Mouse (Mus musculus) lung, embryonic 15.5 days (tissue): ENCODE data around the gene Treh. TPM values are rescaled to one million over a fixed set of nuclear protein-coding genes. Genes with fewer than 3 reads are reported as not detected.

Experiments used
- ATAC-seq: fragments of 200-750 bp; cut with Nextera tagmentation; 2 replicates; pipeline ENCODE4 v1.8.0; 2017; ENCODE audit warnings: moderate number of reproducible peaks, borderline replicate concordance; ENCODE audit not compliant: low FRiP score, low TSS enrichment; ENCODE audit errors: extremely low read depth
- H3K27ac ChIP-seq: fragments of 300-500 bp; sonication (generic); 2 replicates; pipeline ENCODE4 v1.5.1; 2015; ENCODE audit warnings: moderate library complexity, mild to moderate bottlenecking, inconsistent platforms
- H3K27me3 ChIP-seq: fragments of 300-500 bp; sonication (generic); 2 replicates; pipeline ENCODE4 v1.6.1; 2015; ENCODE audit warnings: inconsistent platforms
- H3K36me3 ChIP-seq: fragments of 300-500 bp; sonication (generic); 2 replicates; pipeline ENCODE4 v1.6.1; 2015; ENCODE audit warnings: inconsistent platforms
- H3K4me1 ChIP-seq: fragments of 300-500 bp; sonication (generic); 2 replicates; pipeline ENCODE4 v1.6.1; 2015; ENCODE audit warnings: inconsistent platforms
- H3K4me2 ChIP-seq: fragments of 300-500 bp; sonication (generic); 2 replicates; pipeline ENCODE4 v1.6.1; 2015; ENCODE audit warnings: inconsistent platforms, mild to moderate bottlenecking, moderate library complexity
- H3K4me3 ChIP-seq: fragments of 300-500 bp; sonication (generic); 2 replicates; pipeline ENCODE4 v1.5.1; 2015; ENCODE audit warnings: mild to moderate bottlenecking, inconsistent platforms
- H3K9ac ChIP-seq: fragments of 300-500 bp; sonication (generic); 2 replicates; pipeline ENCODE4 v1.6.1; 2015; ENCODE audit warnings: inconsistent platforms
- H3K9me3 ChIP-seq: fragments of 300-500 bp; sonication (generic); 2 replicates; pipeline ENCODE4 v1.6.1; 2016; ENCODE audit warnings: inconsistent platforms
- WGBS: fragments of 180-500 bp; shearing (Covaris S2); methylation state at CpG from one replicate; pipeline ENCODE4 v1.1.7; 2015; 5-methylcytosine and 5-hydroxymethylcytosine counted together
- polyA plus RNA-seq: library from polyadenylated mRNA; unstranded; fragments of >200 nt; fragmentation: Nextera tagmentation; extraction: Ambion mirVana; gene quantifications from 2 replicates; pipeline ENCODE4 v1.2.1, GENCODE M21; 2015

The Treh gene
- polyA plus RNA-seq, 1 experiment from 2014 or later, result not detected

DNA sequence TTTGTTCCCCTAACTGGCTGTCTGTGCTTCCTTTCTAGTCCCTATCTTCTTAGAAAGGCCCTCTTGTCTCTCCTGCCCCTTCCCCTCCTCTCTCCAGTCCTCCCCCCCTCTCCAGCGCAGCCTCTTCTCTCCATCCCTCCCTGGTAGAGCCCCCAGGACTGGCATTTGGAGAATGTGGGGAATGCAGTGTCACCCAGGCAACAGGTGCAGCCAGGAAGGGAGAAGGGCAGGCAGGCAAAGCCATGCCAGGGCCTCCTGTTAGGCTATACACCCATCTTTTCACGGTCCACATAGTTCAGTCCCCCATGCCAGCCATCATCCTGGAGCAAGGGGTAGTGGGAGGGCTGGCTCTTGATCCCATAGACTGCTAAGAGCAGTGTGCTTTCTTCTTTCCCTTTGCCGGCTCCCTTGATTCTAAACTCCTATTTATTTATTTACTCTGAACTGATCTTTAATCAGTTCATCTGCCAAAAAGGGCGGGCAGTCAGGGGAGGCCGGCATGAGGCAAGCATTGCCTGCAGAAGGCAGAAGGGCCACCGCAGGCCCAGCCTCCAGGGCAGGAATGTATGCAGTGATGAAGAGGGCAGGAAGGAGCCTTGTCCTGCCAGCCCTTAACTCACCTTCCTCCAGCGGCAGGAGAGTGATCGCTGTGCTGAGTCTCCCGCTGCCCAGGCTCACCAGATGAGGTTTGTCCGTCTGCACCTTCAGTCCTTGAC, 53.6 kb downstream of the Treh start:
- H3K9me3 ChIP-seq, result no peaks in the 10 kb centered on the region
- H3K4me1 ChIP-seq, result peaks cover 59% of the 10 kb centered on the region
- H3K9ac ChIP-seq, result peak overlapping the region; percentile 24; the same call in 1 of the 2 replicates
- peak overlapping the region; percentile 8; the same call in 1 of the 2 replicates for H3K4me2 ChIP-seq
- H3K27ac ChIP-seq, result peak overlapping the region; percentile 67
- WGBS, result 26% methylated on average over 10 of the region's 10 CpGs
- no peaks in the 10 kb centered on the region for H3K27me3 ChIP-seq
- H3K36me3 ChIP-seq, result 0 out of 2 replicates have a peak, but pooled peaks cover 2% of the 10 kb centered on the region
- no peak; the same call in 1 of the 2 replicates for ATAC-seq
- H3K4me3 ChIP-seq, result no peak overlapping the region

DNA sequence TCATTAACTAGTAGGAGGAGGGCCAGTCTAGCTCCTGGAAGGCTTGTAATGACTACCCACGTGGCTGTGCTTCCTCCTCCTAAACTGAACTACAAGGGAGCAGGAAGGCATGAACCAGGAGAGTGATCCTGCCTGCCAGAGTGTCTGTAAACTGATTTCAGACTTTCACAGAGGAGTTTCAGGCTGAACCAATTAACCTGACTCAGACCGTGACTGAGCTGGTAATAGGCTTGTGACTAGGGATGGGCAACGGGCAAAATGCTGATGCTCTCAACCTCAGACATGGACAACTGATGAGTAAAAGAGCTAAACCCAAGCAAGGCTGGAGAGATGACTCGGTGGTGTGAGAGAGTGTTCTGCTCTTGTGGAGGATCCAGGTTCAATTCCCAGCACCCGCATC, 54.4 kb downstream of the Treh start:
- no peak overlapping the region for H3K4me3 ChIP-seq
- peaks cover 61% of the 10 kb centered on the region for H3K4me1 ChIP-seq
- no peaks in the 10 kb centered on the region for H3K9me3 ChIP-seq
- WGBS, result 67% methylated on average over 5 of the region's 5 CpGs
- H3K27me3 ChIP-seq, result no peaks in the 10 kb centered on the region
- H3K36me3 ChIP-seq, result 0 out of 2 replicates have a peak, but pooled peaks cover 2% of the 10 kb centered on the region
- no peak for ATAC-seq
- H3K4me2 ChIP-seq, result no peak overlapping the region
- H3K27ac ChIP-seq, result no peak overlapping the region
- 0 out of 2 replicates have a peak overlapping the region, but pooled peaks have one; percentile 24 for H3K9ac ChIP-seq

DNA sequence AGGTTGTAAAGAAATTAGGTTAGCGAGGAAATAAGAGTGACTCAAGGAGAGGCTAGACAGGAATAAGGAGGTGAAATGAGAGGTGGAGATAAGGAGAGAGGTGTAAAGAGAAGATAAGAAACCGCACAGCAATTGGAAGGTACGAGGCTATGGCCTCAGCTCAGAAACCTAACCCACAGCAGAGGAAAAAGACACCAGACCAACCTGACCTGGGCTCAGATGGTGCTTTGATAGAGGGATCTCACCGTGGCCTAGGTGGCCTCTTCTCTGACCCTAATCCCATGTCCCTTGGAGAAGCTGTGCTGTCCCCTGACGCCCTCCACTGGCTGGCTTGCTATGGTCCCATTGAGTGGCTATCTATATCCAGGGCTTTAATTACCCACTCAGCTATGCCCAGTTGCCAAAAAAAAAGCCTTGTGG, 59.1 kb downstream of the Treh start:
- no peak for ATAC-seq
- H3K27ac ChIP-seq, result no peak overlapping the region
- WGBS, result 49% methylated on average over 5 of the region's 5 CpGs
- H3K9me3 ChIP-seq, result no peaks in the 10 kb centered on the region
- H3K9ac ChIP-seq, result no peak overlapping the region
- no peak overlapping the region for H3K4me3 ChIP-seq
- no peaks in the 10 kb centered on the region for H3K27me3 ChIP-seq
- peak overlapping the region; percentile 96 for H3K4me2 ChIP-seq
- peaks cover 58% of the 10 kb centered on the region for H3K4me1 ChIP-seq
- H3K36me3 ChIP-seq, result no peaks in the 10 kb centered on the region

DNA sequence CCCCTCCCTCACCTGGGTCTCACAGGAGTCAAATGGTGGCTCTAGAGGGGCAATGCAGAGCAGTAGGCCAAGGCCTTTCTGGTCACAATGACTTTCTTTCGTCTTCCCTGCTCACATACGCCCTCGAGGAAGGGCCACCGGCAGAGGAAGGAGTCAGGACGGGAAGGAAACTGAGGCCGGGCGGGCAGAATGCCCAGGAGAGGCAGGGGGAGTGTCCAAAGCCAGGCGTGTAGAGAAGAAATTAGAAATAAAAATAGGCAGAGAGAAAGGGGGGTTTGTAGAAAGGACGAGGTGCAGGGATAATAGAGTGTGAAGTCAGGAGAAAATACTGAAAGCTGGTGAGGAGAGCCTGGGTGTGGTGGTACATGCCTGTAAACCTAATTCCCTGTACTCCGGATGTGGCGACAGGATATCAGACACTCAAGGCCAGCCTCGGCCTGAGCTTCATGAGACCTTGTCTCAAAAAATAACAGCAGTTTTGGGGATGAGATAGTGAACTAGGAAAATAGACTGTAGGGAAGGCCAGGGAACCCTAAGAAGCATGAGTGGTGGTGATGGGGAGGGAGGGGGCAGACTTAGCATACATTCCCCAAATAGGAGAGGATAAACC, 60.0 kb downstream of the Treh start:
- H3K4me1 ChIP-seq, result peaks cover 61% of the 10 kb centered on the region
- no peaks in the 10 kb centered on the region for H3K36me3 ChIP-seq
- peak overlapping the region; percentile 58 for H3K4me3 ChIP-seq
- no peak for ATAC-seq
- H3K27ac ChIP-seq, result peak overlapping the region; percentile 82
- peak overlapping the region; percentile 59 for H3K9ac ChIP-seq
- H3K9me3 ChIP-seq, result no peaks in the 10 kb centered on the region
- H3K4me2 ChIP-seq, result peak overlapping the region; percentile 96
- 41% methylated on average over 12 of the region's 12 CpGs for WGBS
- H3K27me3 ChIP-seq, result no peaks in the 10 kb centered on the region

DNA sequence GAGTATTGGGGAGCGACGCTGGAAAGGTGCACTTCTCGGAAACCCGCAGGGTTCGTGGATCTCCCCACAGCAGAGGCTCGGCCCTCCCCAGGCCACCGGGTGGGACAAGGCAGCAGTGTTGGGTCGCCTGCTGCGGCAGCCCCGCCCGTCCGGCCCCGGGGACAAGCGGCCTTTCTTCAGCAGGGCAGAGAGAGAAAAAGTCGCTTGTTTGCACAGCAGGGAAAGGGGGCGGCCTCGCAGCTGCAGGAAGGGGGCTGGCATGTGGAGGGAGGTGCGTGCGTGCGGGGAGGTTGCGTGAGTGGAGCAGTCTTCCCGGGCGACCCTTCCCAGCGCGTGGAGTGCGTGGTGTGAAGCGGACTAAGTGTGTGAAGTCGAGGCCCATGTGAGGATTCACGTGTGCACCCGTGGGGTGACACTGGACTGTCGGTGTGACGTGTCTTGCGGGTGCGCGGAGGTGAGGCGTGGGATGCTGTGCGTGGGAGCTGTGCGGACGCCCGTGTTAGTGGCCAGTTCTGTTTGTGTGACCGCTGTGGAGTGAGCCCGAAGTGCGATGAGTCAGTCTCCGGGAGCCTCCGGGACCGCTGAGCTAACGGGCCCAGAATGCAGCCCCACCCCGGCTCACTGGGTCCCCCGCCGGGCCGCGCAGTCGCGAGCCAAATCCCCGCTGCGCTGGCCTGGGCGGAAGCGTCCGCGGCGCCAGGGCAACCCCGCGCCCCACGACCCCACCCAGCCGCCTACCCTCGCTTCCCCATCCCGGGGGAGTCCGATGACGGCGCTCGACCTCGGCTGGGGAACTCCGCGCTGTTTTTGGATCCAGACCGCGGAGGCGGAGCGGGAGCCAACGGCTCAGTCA, 60.9 kb downstream of the Treh start:
- peak; percentile 15; the same call in 1 of the 2 replicates for ATAC-seq
- Histone ChIP-seq H3K36me3 (no peaks in the 10 kb centered on the region), H3K9me3 (no peaks in the 10 kb centered on the region), H3K27ac (peak overlapping the region; percentile 82), H3K9ac (peak overlapping the region; percentile 59), H3K4me3 (peak overlapping the region; percentile 58), H3K4me2 (peak overlapping the region; percentile 96), H3K27me3 (no peaks in the 10 kb centered on the region), H3K4me1 (peaks cover 61% of the 10 kb centered on the region)
- under 1% methylated on average over 79 of the region's 79 CpGs for WGBS

DNA sequence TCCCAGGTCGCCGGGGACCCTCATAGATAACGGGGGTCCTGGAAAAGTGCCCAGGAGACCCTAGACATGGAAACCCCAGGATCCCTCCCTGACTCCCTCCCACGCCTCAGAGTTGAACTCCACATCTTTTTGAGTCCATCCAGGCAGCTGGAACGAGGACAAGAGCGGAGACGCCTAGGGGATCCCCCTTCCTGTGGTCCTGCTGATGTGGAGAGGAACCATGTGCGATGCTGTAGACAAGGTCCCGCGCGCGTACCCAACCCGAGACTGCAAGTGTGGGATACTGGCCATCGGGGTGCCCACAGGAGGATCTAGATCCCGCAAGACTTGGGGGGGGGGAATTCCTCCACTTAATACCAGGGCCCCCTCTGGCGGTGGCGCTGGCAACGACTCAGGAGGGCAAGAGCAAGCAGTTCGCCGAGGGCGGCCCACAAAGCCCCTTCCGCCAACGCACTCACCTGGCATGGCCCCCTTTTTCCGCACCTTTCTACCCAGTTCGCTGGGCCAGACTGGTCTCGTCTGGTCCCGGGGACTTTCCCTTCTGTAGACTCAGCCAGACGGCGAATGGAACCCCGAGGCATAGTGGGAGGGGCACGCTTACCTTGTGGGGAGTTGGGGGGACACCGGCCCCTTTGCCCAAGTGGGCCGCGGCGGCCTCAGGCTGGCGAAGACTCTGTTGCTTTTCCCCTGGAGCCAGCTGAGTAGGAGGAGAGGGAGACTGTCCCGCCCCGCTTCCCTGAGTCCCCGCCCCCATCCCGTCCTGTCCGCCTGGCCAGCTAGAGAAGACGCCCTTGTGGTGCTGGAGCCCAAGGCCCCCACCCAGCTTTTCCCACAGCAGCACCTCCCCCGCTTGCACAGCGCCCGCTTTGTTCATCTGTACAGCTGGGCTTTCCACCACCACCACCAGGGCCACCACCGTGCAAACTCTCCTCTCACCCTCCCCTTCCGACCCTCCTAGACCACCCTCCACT, 61.8 kb downstream of the Treh start, which contains the start of gene Phldb1:
Gene Phldb1 (minus strand): TSS at position 675 of the 971 bp plus-strand sequence.
- Histone ChIP-seq H3K36me3 (no peaks in the 10 kb centered on the region), H3K4me3 (peak within 1 kb of the TSS; percentile 58), H3K27ac (peak within 1 kb of the TSS; percentile 82), H3K4me1 (peaks cover 61% of the 10 kb centered on the region), H3K9me3 (no peaks in the 10 kb centered on the region), H3K27me3 (no peaks in the 10 kb centered on the region), H3K4me2 (peak within 1 kb of the TSS; percentile 96), H3K9ac (peak within 1 kb of the TSS; percentile 59)
- under 1% methylated on average over 45 of the region's 47 CpGs for WGBS
- peak; percentile 72 for ATAC-seq

DNA sequence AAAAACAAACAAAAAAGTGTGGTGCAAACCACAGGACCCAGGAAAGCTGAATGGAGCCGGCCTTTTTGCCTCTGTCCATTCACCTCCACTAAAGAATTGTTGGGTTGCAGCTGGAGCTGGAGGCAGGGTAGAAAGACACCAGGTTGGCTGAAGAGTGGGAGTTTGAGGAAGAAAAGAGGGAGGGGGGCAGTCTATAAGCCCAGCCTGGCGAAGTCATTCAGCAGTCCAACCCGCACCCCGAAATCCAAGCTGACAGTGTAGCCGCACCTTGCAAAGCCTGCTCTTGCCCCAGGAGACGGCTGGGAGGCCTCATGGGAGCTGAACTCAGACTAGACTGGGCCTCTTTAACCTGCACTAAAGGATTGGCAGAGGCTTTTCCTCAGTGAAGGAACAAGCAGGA, 62.9 kb downstream of the Treh start:
- Histone ChIP-seq H3K4me2 (no peak overlapping the region), H3K9me3 (no peaks in the 10 kb centered on the region), H3K4me1 (peaks cover 61% of the 10 kb centered on the region), H3K36me3 (no peaks in the 10 kb centered on the region), H3K4me3 (no peak overlapping the region), H3K9ac (no peak overlapping the region), H3K27me3 (no peaks in the 10 kb centered on the region), H3K27ac (0 out of 2 replicates have a peak overlapping the region, but pooled peaks have one; percentile 3)
- WGBS, result 78% methylated on average over 6 of the region's 6 CpGs
- ATAC-seq, result no peak

Other genes starting within 250 kb of the Treh start
- not detected in 2 replicates for gene Foxr1, start 232.1 kb upstream of the Treh start, polyA plus RNA-seq
- 1.3 and 1.5 TPM in 2 replicates for gene Upk2, start 218.3 kb upstream of the Treh start, polyA plus RNA-seq
- gene Bcl9l, start 190.4 kb upstream of the Treh start, polyA plus RNA-seq, result 17.1 and 17.3 TPM in 2 replicates
- gene Cxcr5, start 111.4 kb upstream of the Treh start, polyA plus RNA-seq, result not detected in 2 replicates
- 20.7 and 22.5 TPM in 2 replicates for gene Ddx6, start 68.3 kb upstream of the Treh start, polyA plus RNA-seq
- 26.6 and 33.2 TPM in 2 replicates for gene Phldb1, start 62.0 kb downstream of the Treh start, polyA plus RNA-seq
- gene Arcn1, start 94.6 kb downstream of the Treh start, polyA plus RNA-seq, result 193 and 199 TPM in 2 replicates
- gene Ift46, start 94.7 kb downstream of the Treh start, polyA plus RNA-seq, result 93.2 and 99.1 TPM in 2 replicates
- 1.0 and 1.2 TPM in 2 replicates for gene Tmem25, start 126.1 kb downstream of the Treh start, polyA plus RNA-seq
- 0.67 and 1.2 TPM in 2 replicates for gene Ttc36, start 129.8 kb downstream of the Treh start, polyA plus RNA-seq
- gene Kmt2a, start 208.1 kb downstream of the Treh start, polyA plus RNA-seq, result 11.2 and 15.5 TPM in 2 replicates
- gene Atp5l, start 247.5 kb downstream of the Treh start, polyA plus RNA-seq, result 636 and 712 TPM in 2 replicates